Mouse (Mus musculus): ENCODE results near the gene Coa5. TPM values are rescaled to one million over a fixed set of nuclear protein-coding genes. Genes with fewer than 3 reads are reported as not detected.

Gene Coa5
- polyA plus RNA-seq, 1 experiment: 41.3 TPM

DNA sequence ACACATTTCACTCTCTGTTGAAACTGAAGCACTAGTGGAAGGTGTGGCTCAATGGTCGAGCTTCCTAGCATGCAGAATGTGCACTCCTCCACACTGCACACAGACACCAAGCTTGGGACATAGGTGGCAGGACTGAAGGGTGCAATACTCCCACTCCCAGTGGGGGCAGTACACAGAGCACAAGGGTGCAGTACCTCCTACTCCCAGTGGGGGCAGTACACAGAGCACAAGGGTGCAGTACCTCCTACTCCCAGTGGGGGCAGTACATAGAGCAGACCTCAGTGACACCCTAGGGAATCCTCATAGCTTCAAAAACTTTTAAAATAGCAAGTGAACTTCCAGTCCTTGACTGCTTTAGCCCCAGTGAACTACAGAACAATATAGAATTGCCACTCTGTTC is 10.5 kb downstream of the Coa5 start:
- Histone ChIP-seq H3K36me3 (ENCODE audit: control insufficient read depth, insufficient read depth) (peaks cover 44% of the 10 kb centered on the region), H3K27me3 (ENCODE audit: control insufficient read depth, insufficient read depth, insufficient read length) (no peaks in the 10 kb centered on the region), H3K4me2 (ENCODE audit: low read depth) (no peak overlapping the region), H3ac (ENCODE audit: control insufficient read depth, insufficient read length) (no peak overlapping the region), H3K4me3 (no peak overlapping the region), H3K79me2 (ENCODE audit: control insufficient read depth, insufficient read depth) (peaks cover 13% of the 10 kb centered on the region)
- no peak for TF ChIP-seq SRF (IDR thresholded peaks at IDR 0.05; ENCODE audit: control insufficient read depth, insufficient read length, low read depth)
- TF ChIP-seq MAX (IDR thresholded peaks at IDR 0.05; ENCODE audit: low read depth): no peak
- no peak for TF ChIP-seq TCF12 (IDR thresholded peaks at IDR 0.05; ENCODE audit: insufficient read depth, poor library complexity, severe bottlenecking)
- no peak for TF ChIP-seq MYOG (IDR thresholded peaks at IDR 0.05; ENCODE audit: control insufficient read depth in 1 of 3, insufficient read depth in 1 of 3, insufficient read length in 2 of 3, low read depth in 2 of 3)
- no peak for TF ChIP-seq TCF3 (IDR thresholded peaks at IDR 0.05; ENCODE audit: insufficient read length, low read depth)
- no peak for TF ChIP-seq CEBPB (IDR thresholded peaks at IDR 0.05; ENCODE audit: insufficient read depth, poor library complexity, severe bottlenecking)
- no peak for TF ChIP-seq POLR2A (IDR thresholded peaks at IDR 0.05; ENCODE audit: insufficient read length, low read depth)
- no peak for TF ChIP-seq REST (IDR thresholded peaks at IDR 0.05; ENCODE audit: insufficient read depth, insufficient read length)
- TF ChIP-seq POLR2AphosphoS2 (IDR thresholded peaks at IDR 0.05; ENCODE audit: insufficient read length, low read depth): no peak
- no peak for TF ChIP-seq USF1 (IDR thresholded peaks at IDR 0.05; ENCODE audit: low read depth)
- TF ChIP-seq E2F4 (IDR thresholded peaks at IDR 0.05; ENCODE audit: insufficient read depth): no peak
- TF ChIP-seq MYOD1 (IDR thresholded peaks at IDR 0.05; ENCODE audit: control insufficient read depth in 1 of 3, insufficient read length in 2 of 3, low read depth in 2 of 3): no peak

- Histone ChIP-seq H3K27me3 (ENCODE audit: control insufficient read depth, insufficient read depth, insufficient read length) (no peaks in the 10 kb centered on the region), H3ac (ENCODE audit: control insufficient read depth, insufficient read length) (no peak overlapping the region), H3K4me3 (no peak overlapping the region), H3K36me3 (ENCODE audit: control insufficient read depth, insufficient read depth) (peaks cover 24% of the 10 kb centered on the region), H3K4me2 (ENCODE audit: low read depth) (no peak overlapping the region), H3K79me2 (ENCODE audit: control insufficient read depth, insufficient read depth) (no peaks in the 10 kb centered on the region)
- no peak for TF ChIP-seq TCF12 (IDR thresholded peaks at IDR 0.05; ENCODE audit: insufficient read depth, poor library complexity, severe bottlenecking)
- TF ChIP-seq USF1 (IDR thresholded peaks at IDR 0.05; ENCODE audit: low read depth): no peak
- no peak for TF ChIP-seq REST (IDR thresholded peaks at IDR 0.05; ENCODE audit: insufficient read depth, insufficient read length)
- no peak for TF ChIP-seq SRF (IDR thresholded peaks at IDR 0.05; ENCODE audit: control insufficient read depth, insufficient read length, low read depth)
- no peak for TF ChIP-seq MYOG (IDR thresholded peaks at IDR 0.05; ENCODE audit: control insufficient read depth in 1 of 3, insufficient read depth in 1 of 3, insufficient read length in 2 of 3, low read depth in 2 of 3)
- no peak for TF ChIP-seq TCF3 (IDR thresholded peaks at IDR 0.05; ENCODE audit: insufficient read length, low read depth)
Observed at GRCm38 (mm10) chr1:37415394-37415793, 14.5 kb downstream of the Coa5 start.

DNA sequence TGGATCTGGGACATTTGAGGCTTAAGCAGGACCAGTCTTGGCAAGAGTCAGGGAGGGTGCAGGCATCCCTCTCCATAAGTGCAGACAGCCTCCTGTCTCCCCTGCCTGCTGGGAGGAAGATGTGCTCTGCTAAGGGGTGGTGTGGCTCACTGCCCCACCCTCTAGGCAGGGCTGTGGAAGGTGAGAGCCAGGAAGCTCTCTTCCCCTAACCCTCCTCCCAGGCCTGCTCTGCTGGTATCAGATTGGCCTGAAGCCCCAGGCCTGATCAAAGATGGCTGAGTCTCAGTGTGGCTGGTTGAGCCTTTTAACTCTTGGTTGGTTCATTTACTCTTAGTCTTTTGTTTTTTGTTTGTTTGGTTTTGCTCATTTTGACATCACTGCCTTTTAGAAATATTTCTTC is 20.3 kb downstream of the Coa5 start:
- Histone ChIP-seq H3K4me3 (no peak overlapping the region), H3K36me3 (ENCODE audit: control insufficient read depth, insufficient read depth) (no peaks in the 10 kb centered on the region), H3K79me2 (ENCODE audit: control insufficient read depth, insufficient read depth) (no peaks in the 10 kb centered on the region), H3ac (ENCODE audit: control insufficient read depth, insufficient read length) (no peak overlapping the region), H3K27me3 (ENCODE audit: control insufficient read depth, insufficient read depth, insufficient read length) (no peaks in the 10 kb centered on the region), H3K4me2 (ENCODE audit: low read depth) (no peak overlapping the region)
- TF ChIP-seq E2F4 (IDR thresholded peaks at IDR 0.05; ENCODE audit: insufficient read depth): no peak
- no peak for TF ChIP-seq MAX (IDR thresholded peaks at IDR 0.05; ENCODE audit: low read depth)
- no peak for TF ChIP-seq SRF (IDR thresholded peaks at IDR 0.05; ENCODE audit: control insufficient read depth, insufficient read length, low read depth)
- TF ChIP-seq POLR2AphosphoS2 (IDR thresholded peaks at IDR 0.05; ENCODE audit: insufficient read length, low read depth): no peak
- no peak for TF ChIP-seq USF1 (IDR thresholded peaks at IDR 0.05; ENCODE audit: low read depth)
- TF ChIP-seq REST (IDR thresholded peaks at IDR 0.05; ENCODE audit: insufficient read depth, insufficient read length): no peak
- no peak for TF ChIP-seq POLR2A (IDR thresholded peaks at IDR 0.05; ENCODE audit: insufficient read length, low read depth)

GRCm38 (mm10) chr1:37408678-37409077 is 21.2 kb downstream of the Coa5 start:
- Histone ChIP-seq H3K27me3 (ENCODE audit: control insufficient read depth, insufficient read depth, insufficient read length) (no peaks in the 10 kb centered on the region), H3K36me3 (ENCODE audit: control insufficient read depth, insufficient read depth) (no peaks in the 10 kb centered on the region), H3K4me2 (ENCODE audit: low read depth) (no peak overlapping the region), H3ac (ENCODE audit: control insufficient read depth, insufficient read length) (no peak overlapping the region), H3K4me3 (no peak overlapping the region), H3K79me2 (ENCODE audit: control insufficient read depth, insufficient read depth) (no peaks in the 10 kb centered on the region)
- TF ChIP-seq POLR2A (IDR thresholded peaks at IDR 0.05; ENCODE audit: insufficient read length, low read depth) (no peak), MYOG (IDR thresholded peaks at IDR 0.05; ENCODE audit: control insufficient read depth in 1 of 3, insufficient read depth in 1 of 3, insufficient read length in 2 of 3, low read depth in 2 of 3) (no peak), TCF3 (IDR thresholded peaks at IDR 0.05; ENCODE audit: insufficient read length, low read depth) (no peak), MYOD1 (IDR thresholded peaks at IDR 0.05; ENCODE audit: control insufficient read depth in 1 of 3, insufficient read length in 2 of 3, low read depth in 2 of 3) (no peak), MAX (IDR thresholded peaks at IDR 0.05; ENCODE audit: low read depth) (no peak)

GRCm38 (mm10) chr1:37408059-37408458 is 21.8 kb downstream of the Coa5 start:
- no peaks in the 10 kb centered on the region for H3K27me3 ChIP-seq (ENCODE audit: control insufficient read depth, insufficient read depth, insufficient read length)
- H3K4me3 ChIP-seq: no peak overlapping the region
- no peaks in the 10 kb centered on the region for H3K79me2 ChIP-seq (ENCODE audit: control insufficient read depth, insufficient read depth)
- TF ChIP-seq MYOD1 (IDR thresholded peaks at IDR 0.05; ENCODE audit: control insufficient read depth in 1 of 3, insufficient read length in 2 of 3, low read depth in 2 of 3): no peak
- TF ChIP-seq MYOG (IDR thresholded peaks at IDR 0.05; ENCODE audit: control insufficient read depth in 1 of 3, insufficient read depth in 1 of 3, insufficient read length in 2 of 3, low read depth in 2 of 3): no peak
- no peak for TF ChIP-seq POLR2A (IDR thresholded peaks at IDR 0.05; ENCODE audit: insufficient read length, low read depth)
- no peak for TF ChIP-seq TCF3 (IDR thresholded peaks at IDR 0.05; ENCODE audit: insufficient read length, low read depth)
- no peak for TF ChIP-seq USF1 (IDR thresholded peaks at IDR 0.05; ENCODE audit: low read depth)
- TF ChIP-seq CEBPB (IDR thresholded peaks at IDR 0.05; ENCODE audit: insufficient read depth, poor library complexity, severe bottlenecking): no peak
- no peak for TF ChIP-seq POLR2AphosphoS2 (IDR thresholded peaks at IDR 0.05; ENCODE audit: insufficient read length, low read depth)
- no peak for TF ChIP-seq MAX (IDR thresholded peaks at IDR 0.05; ENCODE audit: low read depth)
- TF ChIP-seq REST (IDR thresholded peaks at IDR 0.05; ENCODE audit: insufficient read depth, insufficient read length): no peak
- no peak for TF ChIP-seq SRF (IDR thresholded peaks at IDR 0.05; ENCODE audit: control insufficient read depth, insufficient read length, low read depth)
- no peak for TF ChIP-seq E2F4 (IDR thresholded peaks at IDR 0.05; ENCODE audit: insufficient read depth)
- TF ChIP-seq TCF12 (IDR thresholded peaks at IDR 0.05; ENCODE audit: insufficient read depth, poor library complexity, severe bottlenecking): no peak
- H3K4me2 ChIP-seq (ENCODE audit: low read depth): no peak overlapping the region
- H3K36me3 ChIP-seq (ENCODE audit: control insufficient read depth, insufficient read depth): no peaks in the 10 kb centered on the region
- H3ac ChIP-seq (ENCODE audit: control insufficient read depth, insufficient read length): no peak overlapping the region
